Mouse (Mus musculus): ENCODE measurements around the gene Prkcb. TPM values are rescaled to one million over a fixed set of nuclear protein-coding genes. Genes with fewer than 3 reads are reported as not detected.
A peak's percentile ranks its signal among the peaks of the same experiment; 100 is the strongest.

The Prkcb gene
- polyA plus RNA-seq, 1 experiment from 2014 or later = 148 TPM

DNA sequence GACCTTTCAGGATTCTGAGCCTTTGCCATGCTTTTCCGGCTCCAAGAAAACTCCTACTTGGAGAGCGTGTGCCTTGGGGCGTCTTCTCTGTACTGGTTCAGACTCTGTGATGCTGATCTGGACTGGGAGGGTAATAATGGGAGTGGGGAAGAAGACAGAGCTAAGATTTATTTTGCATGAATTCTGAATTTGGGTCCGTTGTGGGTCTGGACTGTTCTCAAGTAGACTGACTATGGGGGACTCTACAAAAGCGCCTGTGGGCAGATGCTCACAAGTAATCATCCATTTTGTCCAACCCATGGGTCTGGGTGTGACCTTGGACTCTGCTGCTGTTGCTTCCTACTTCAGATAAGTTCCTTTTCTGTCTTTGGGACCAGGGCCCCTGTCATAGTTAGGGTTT lies 240.1 kb downstream of the Prkcb start:
- H3K9ac ChIP-seq (ENCODE audit: low read depth, low read length) = no peak overlapping the region
- H3K27me3 ChIP-seq (ENCODE audit: control insufficient read depth, insufficient read depth, low read depth, low read length) = no peaks in the 10 kb centered on the region
- H3K9me3 ChIP-seq (replicated peaks; ENCODE audit: control insufficient read depth, low read length, poor library complexity, severe bottlenecking) = no peaks in the 10 kb centered on the region
- no peak overlapping the region for H3K27ac ChIP-seq (ENCODE audit: low read length)
- H3K4me1 ChIP-seq (ENCODE audit: control insufficient read depth, insufficient read depth, low read length) = no peaks in the 10 kb centered on the region
- ATAC-seq = no peak
- H3K4me2 ChIP-seq (ENCODE audit: low read length) = no peak overlapping the region
- 94% methylated on average over 5 of the region's 5 CpGs for WGBS
- no peaks in the 10 kb centered on the region for H3K36me3 ChIP-seq (ENCODE audit: control insufficient read depth, insufficient read depth, low read length)
- H3K4me3 ChIP-seq (ENCODE audit: low read depth, low read length) = no peak overlapping the region

- H3K27me3 ChIP-seq (ENCODE audit: control insufficient read depth, insufficient read depth, low read depth, low read length) = no peaks in the 10 kb centered on the region
- no peak overlapping the region for H3K27ac ChIP-seq (ENCODE audit: low read length)
- no peak for ATAC-seq
- no peaks in the 10 kb centered on the region for H3K4me1 ChIP-seq (ENCODE audit: control insufficient read depth, insufficient read depth, low read length)
- no peaks in the 10 kb centered on the region for H3K36me3 ChIP-seq (ENCODE audit: control insufficient read depth, insufficient read depth, low read length)
- no peaks in the 10 kb centered on the region for H3K9me3 ChIP-seq (replicated peaks; ENCODE audit: control insufficient read depth, low read length, poor library complexity, severe bottlenecking)
- H3K4me2 ChIP-seq (ENCODE audit: low read length) = no peak overlapping the region
- WGBS = 95% methylated on average over 9 of the region's 9 CpGs
- no peak overlapping the region for H3K9ac ChIP-seq (ENCODE audit: low read depth, low read length)
- no peak overlapping the region for H3K4me3 ChIP-seq (ENCODE audit: low read depth, low read length)
These were observed 245.2 kb downstream of the Prkcb start for GRCm38 (mm10) chr7:122533566-122534360.

- Histone ChIP-seq H3K4me3 (ENCODE audit: low read depth, low read length) (no peak overlapping the region), H3K27me3 (ENCODE audit: control insufficient read depth, insufficient read depth, low read depth, low read length) (no peaks in the 10 kb centered on the region), H3K4me2 (ENCODE audit: low read length) (no peak overlapping the region), H3K9me3 (replicated peaks; ENCODE audit: control insufficient read depth, low read length, poor library complexity, severe bottlenecking) (no peaks in the 10 kb centered on the region), H3K27ac (ENCODE audit: low read length) (no peak overlapping the region), H3K36me3 (ENCODE audit: control insufficient read depth, insufficient read depth, low read length) (no peaks in the 10 kb centered on the region), H3K4me1 (ENCODE audit: control insufficient read depth, insufficient read depth, low read length) (peaks cover 9% of the 10 kb centered on the region), H3K9ac (ENCODE audit: low read depth, low read length) (no peak overlapping the region)
- 83% methylated on average over 3 of the region's 3 CpGs for WGBS
- ATAC-seq = no peak
These were observed 256.1 kb downstream of the Prkcb start for GRCm38 (mm10) chr7:122544616-122545015.

DNA sequence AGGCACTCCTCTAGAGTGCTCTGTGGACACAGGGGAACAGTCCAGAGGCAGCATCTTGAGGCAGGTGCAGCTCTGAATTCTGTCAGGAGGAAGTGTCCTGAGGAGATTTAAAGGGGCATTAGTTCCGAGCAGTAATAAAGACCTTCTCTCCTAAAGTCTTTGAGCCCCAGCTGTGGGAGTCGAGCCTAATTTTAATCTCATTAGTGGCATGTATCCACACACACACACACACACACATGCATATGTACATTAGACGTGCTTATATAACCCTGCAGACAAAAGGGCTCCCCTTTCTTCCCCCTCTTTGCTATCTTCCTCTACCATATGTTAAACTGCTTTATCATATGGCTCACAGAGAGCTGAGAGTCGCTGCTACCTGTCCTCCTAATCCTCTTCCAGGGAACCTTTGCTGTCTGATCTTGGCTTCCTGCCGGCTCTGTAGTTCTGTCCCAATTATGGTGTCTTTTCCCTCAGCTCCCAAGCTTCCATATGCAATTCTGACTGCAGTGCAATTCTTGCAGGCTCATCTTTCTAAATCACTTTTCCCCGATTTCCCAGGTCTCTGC lies 268.1 kb downstream of the Prkcb start:
- no peak overlapping the region for H3K9ac ChIP-seq (ENCODE audit: low read depth, low read length)
- H3K9me3 ChIP-seq (replicated peaks; ENCODE audit: control insufficient read depth, low read length, poor library complexity, severe bottlenecking) = no peaks in the 10 kb centered on the region
- no peak overlapping the region for H3K27ac ChIP-seq (ENCODE audit: low read length)
- no peak overlapping the region for H3K4me2 ChIP-seq (ENCODE audit: low read length)
- peaks cover 17% of the 10 kb centered on the region for H3K4me1 ChIP-seq (ENCODE audit: control insufficient read depth, insufficient read depth, low read length)
- no peaks in the 10 kb centered on the region for H3K36me3 ChIP-seq (ENCODE audit: control insufficient read depth, insufficient read depth, low read length)
- H3K27me3 ChIP-seq (ENCODE audit: control insufficient read depth, insufficient read depth, low read depth, low read length) = no peaks in the 10 kb centered on the region
- H3K4me3 ChIP-seq (ENCODE audit: low read depth, low read length) = no peak overlapping the region
- peak; percentile 54 for ATAC-seq
- WGBS = 14% methylated on average over 6 of the region's 6 CpGs

GRCm38 (mm10) chr7:122558085-122558811 lies 269.7 kb downstream of the Prkcb start:
- Histone ChIP-seq H3K4me1 (ENCODE audit: control insufficient read depth, insufficient read depth, low read length) (peaks cover 17% of the 10 kb centered on the region), H3K4me3 (ENCODE audit: low read depth, low read length) (no peak overlapping the region), H3K9me3 (replicated peaks; ENCODE audit: control insufficient read depth, low read length, poor library complexity, severe bottlenecking) (no peaks in the 10 kb centered on the region), H3K27ac (ENCODE audit: low read length) (0 out of 2 replicates have a peak overlapping the region, but pooled peaks have one; percentile 3), H3K4me2 (ENCODE audit: low read length) (no peak overlapping the region), H3K9ac (ENCODE audit: low read depth, low read length) (no peak overlapping the region), H3K27me3 (ENCODE audit: control insufficient read depth, insufficient read depth, low read depth, low read length) (no peaks in the 10 kb centered on the region), H3K36me3 (ENCODE audit: control insufficient read depth, insufficient read depth, low read length) (no peaks in the 10 kb centered on the region)
- 49% methylated on average over 7 of the region's 7 CpGs for WGBS
- ATAC-seq = no peak

- H3K4me1 ChIP-seq (ENCODE audit: control insufficient read depth, insufficient read depth, low read length) = peaks cover 17% of the 10 kb centered on the region
- no peak for ATAC-seq
- no peak overlapping the region for H3K9ac ChIP-seq (ENCODE audit: low read depth, low read length)
- H3K27ac ChIP-seq (ENCODE audit: low read length) = no peak overlapping the region
- H3K4me2 ChIP-seq (ENCODE audit: low read length) = no peak overlapping the region
- no peaks in the 10 kb centered on the region for H3K36me3 ChIP-seq (ENCODE audit: control insufficient read depth, insufficient read depth, low read length)
- 33% methylated on average over 6 of the region's 6 CpGs for WGBS
- H3K9me3 ChIP-seq (replicated peaks; ENCODE audit: control insufficient read depth, low read length, poor library complexity, severe bottlenecking) = no peaks in the 10 kb centered on the region
- no peaks in the 10 kb centered on the region for H3K27me3 ChIP-seq (ENCODE audit: control insufficient read depth, insufficient read depth, low read depth, low read length)
- H3K4me3 ChIP-seq (ENCODE audit: low read depth, low read length) = no peak overlapping the region
These were observed 270.4 kb downstream of the Prkcb start for GRCm38 (mm10) chr7:122558912-122559311.

DNA sequence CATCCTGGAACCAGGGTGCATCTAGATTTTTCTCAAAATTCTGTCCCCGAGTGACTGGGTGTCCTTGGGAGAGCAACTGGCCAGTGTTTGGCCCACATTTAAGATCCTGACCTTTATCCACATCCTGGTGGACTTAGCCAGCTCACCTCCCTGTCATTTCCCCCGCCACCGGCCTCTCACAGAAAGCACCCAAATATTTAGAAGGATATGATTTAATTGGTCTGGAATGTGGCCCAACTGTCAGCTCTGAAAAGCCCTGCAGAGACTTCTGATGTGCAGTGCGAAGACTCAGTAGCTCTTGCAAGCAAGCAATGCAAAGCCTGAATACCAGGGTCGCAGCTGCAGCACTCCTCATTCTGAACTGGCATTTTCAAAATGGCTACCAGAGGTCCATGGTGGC lies 274.0 kb downstream of the Prkcb start:
- WGBS = 73% methylated on average over 5 of the region's 5 CpGs
- H3K4me3 ChIP-seq (ENCODE audit: low read depth, low read length) = no peak overlapping the region
- no peak for ATAC-seq
- H3K27ac ChIP-seq (ENCODE audit: low read length) = no peak overlapping the region
- no peak overlapping the region for H3K4me2 ChIP-seq (ENCODE audit: low read length)
- H3K36me3 ChIP-seq (ENCODE audit: control insufficient read depth, insufficient read depth, low read length) = no peaks in the 10 kb centered on the region
- peaks cover 14% of the 10 kb centered on the region for H3K4me1 ChIP-seq (ENCODE audit: control insufficient read depth, insufficient read depth, low read length)
- no peaks in the 10 kb centered on the region for H3K27me3 ChIP-seq (ENCODE audit: control insufficient read depth, insufficient read depth, low read depth, low read length)
- no peak overlapping the region for H3K9ac ChIP-seq (ENCODE audit: low read depth, low read length)
- H3K9me3 ChIP-seq (replicated peaks; ENCODE audit: control insufficient read depth, low read length, poor library complexity, severe bottlenecking) = no peaks in the 10 kb centered on the region

GRCm38 (mm10) chr7:122565371-122565770 lies 276.8 kb downstream of the Prkcb start:
- H3K4me1 ChIP-seq (ENCODE audit: control insufficient read depth, insufficient read depth, low read length) = no peaks in the 10 kb centered on the region
- WGBS = 85% methylated on average over 1 of the region's 1 CpGs
- H3K9me3 ChIP-seq (replicated peaks; ENCODE audit: control insufficient read depth, low read length, poor library complexity, severe bottlenecking) = no peaks in the 10 kb centered on the region
- H3K9ac ChIP-seq (ENCODE audit: low read depth, low read length) = no peak overlapping the region
- no peaks in the 10 kb centered on the region for H3K27me3 ChIP-seq (ENCODE audit: control insufficient read depth, insufficient read depth, low read depth, low read length)
- H3K4me3 ChIP-seq (ENCODE audit: low read depth, low read length) = no peak overlapping the region
- H3K36me3 ChIP-seq (ENCODE audit: control insufficient read depth, insufficient read depth, low read length) = no peaks in the 10 kb centered on the region
- no peak overlapping the region for H3K27ac ChIP-seq (ENCODE audit: low read length)
- no peak overlapping the region for H3K4me2 ChIP-seq (ENCODE audit: low read length)
- no peak for ATAC-seq

GRCm38 (mm10) chr7:122566011-122566410 lies 277.5 kb downstream of the Prkcb start:
- Histone ChIP-seq H3K36me3 (ENCODE audit: control insufficient read depth, insufficient read depth, low read length) (no peaks in the 10 kb centered on the region), H3K4me1 (ENCODE audit: control insufficient read depth, insufficient read depth, low read length) (no peaks in the 10 kb centered on the region), H3K27ac (ENCODE audit: low read length) (no peak overlapping the region), H3K27me3 (ENCODE audit: control insufficient read depth, insufficient read depth, low read depth, low read length) (no peaks in the 10 kb centered on the region), H3K4me3 (ENCODE audit: low read depth, low read length) (no peak overlapping the region), H3K4me2 (ENCODE audit: low read length) (no peak overlapping the region), H3K9me3 (replicated peaks; ENCODE audit: control insufficient read depth, low read length, poor library complexity, severe bottlenecking) (no peaks in the 10 kb centered on the region), H3K9ac (ENCODE audit: low read depth, low read length) (no peak overlapping the region)
- 64% methylated on average over 7 of the region's 7 CpGs for WGBS
- no peak for ATAC-seq

Measured in midbrain, embryonic 16.5 days (tissue).